Mouse (Mus musculus) liver, postnatal 0 days (tissue): ENCODE results near the gene Tbc1d10c. TPM values are rescaled to one million over a fixed set of nuclear protein-coding genes. Genes with fewer than 3 reads are reported as not detected.
A peak's percentile ranks its signal among the peaks of the same experiment; 100 is the strongest.

ENCODE experiments used
- ATAC-seq: fragments of 200-750 bp; cut with Nextera tagmentation; 2 replicates; pipeline ENCODE4 v1.8.0; 2017; ENCODE audit warnings: mild to moderate bottlenecking, moderate library complexity
- DNase-seq: peaks from one replicate; pipeline ENCODE4 v3.0.0-alpha.2; 2016
- H3K27ac ChIP-seq: fragments of 300-500 bp; sonication (generic); 2 replicates; pipeline ENCODE4 v1.5.1; 2014; ENCODE audit warnings: antibody characterized with exemption, moderate library complexity, mild to moderate bottlenecking, low read depth
- H3K27me3 ChIP-seq: fragments of 300-500 bp; sonication (generic); 2 replicates; pipeline ENCODE4 v1.6.1; 2014; ENCODE audit warnings: low read length, control low read depth, mixed read lengths; ENCODE audit not compliant: insufficient read depth
- H3K36me3 ChIP-seq: fragments of 300-500 bp; sonication (generic); replicated peaks from 2 replicates; pipeline ENCODE4 v1.6.1; 2014; ENCODE audit warnings: mild to moderate bottlenecking, control low read depth, low read length, moderate library complexity, mixed read lengths; ENCODE audit not compliant: insufficient read depth
- H3K4me1 ChIP-seq: fragments of 300-500 bp; sonication (generic); 2 replicates; pipeline ENCODE4 v1.6.1; 2014; ENCODE audit warnings: antibody characterized with exemption, mild to moderate bottlenecking, control low read depth; ENCODE audit not compliant: insufficient read depth
- H3K4me2 ChIP-seq: fragments of 300-500 bp; sonication (generic); 2 replicates; pipeline ENCODE4 v1.6.1; 2014; ENCODE audit warnings: low read depth, mild to moderate bottlenecking, low read length, moderate library complexity, mixed read lengths
- H3K4me3 ChIP-seq: fragments of 300-500 bp; sonication (generic); 2 replicates; pipeline ENCODE4 v1.5.1; 2014; ENCODE audit warnings: low read depth, low read length
- H3K9ac ChIP-seq: fragments of 300-500 bp; sonication (generic); replicated peaks from 2 replicates; pipeline ENCODE4 v1.6.1; 2014; ENCODE audit warnings: mild to moderate bottlenecking, moderate library complexity
- H3K9me3 ChIP-seq: fragments of 300-500 bp; sonication (generic); 2 replicates; pipeline ENCODE4 v1.6.1; 2016; ENCODE audit warnings: mild to moderate bottlenecking, control low read depth, low read length, mixed read lengths
- CTCF ChIP-seq: sonication (generic); IDR thresholded peaks from 2 replicates; pipeline ENCODE4 v1.5.1; 2016; ENCODE audit warnings: antibody characterized with exemption, low read depth
- EP300 ChIP-seq: IDR thresholded peaks from 2 replicates; pipeline ENCODE4 v1.6.1; 2016; ENCODE audit warnings: antibody characterized with exemption, low read depth, mild to moderate bottlenecking
- WGBS: fragments of 180-500 bp; shearing (Covaris S2); extraction: QIAGEN DNeasy Blood & Tissue Kit; methylation state at CpG from one replicate; pipeline ENCODE4 v1.1.7; 2014; ENCODE audit not compliant: insufficient replicate concordance; 5-methylcytosine and 5-hydroxymethylcytosine counted together
- polyA plus RNA-seq: library from polyadenylated mRNA; unstranded; fragments of >200 nt; fragmentation: Nextera tagmentation; extraction: Ambion mirVana; gene quantifications from 2 replicates; pipeline ENCODE4 v1.2.1, GENCODE M21; 2015

The Tbc1d10c gene
- polyA plus RNA-seq, 1 experiment from 2014 or later: 9.9 TPM

DNA sequence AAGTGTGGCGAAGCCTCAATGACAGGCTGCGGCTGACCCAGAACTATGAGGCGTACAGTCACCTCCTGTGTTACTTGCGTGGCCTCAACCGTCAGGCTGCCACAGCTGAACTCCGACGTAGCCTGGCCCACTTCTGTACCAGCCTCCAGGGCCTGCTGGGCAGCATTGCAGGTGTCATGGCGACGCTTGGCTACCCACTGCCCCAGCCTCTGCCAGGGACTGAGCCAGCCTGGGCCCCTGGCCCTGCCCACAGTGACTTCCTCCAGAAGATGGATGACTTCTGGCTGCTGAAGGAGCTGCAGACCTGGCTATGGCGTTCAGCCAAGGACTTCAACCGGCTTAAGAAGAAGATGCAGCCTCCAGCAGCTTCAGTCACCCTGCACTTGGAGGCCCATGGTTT lies 31.1 kb upstream of the Tbc1d10c start:
- Histone ChIP-seq H3K4me2 (no peak overlapping the region), H3K4me3 (no peak overlapping the region), H3K27me3 (peaks cover 3% of the 10 kb centered on the region; the same call in 1 of the 2 replicates), H3K9ac (no peak overlapping the region), H3K36me3 (no peaks in the 10 kb centered on the region; the same call in 1 of the 2 replicates), H3K4me1 (peaks cover 35% of the 10 kb centered on the region), H3K27ac (peak overlapping the region; percentile 80), H3K9me3 (no peaks in the 10 kb centered on the region)
- 42% methylated on average over 11 of the region's 11 CpGs for WGBS
- TF ChIP-seq EP300: no peak
- TF ChIP-seq CTCF: no peak
- ATAC-seq (peak; percentile 56), DNase-seq (no peak)

DNA sequence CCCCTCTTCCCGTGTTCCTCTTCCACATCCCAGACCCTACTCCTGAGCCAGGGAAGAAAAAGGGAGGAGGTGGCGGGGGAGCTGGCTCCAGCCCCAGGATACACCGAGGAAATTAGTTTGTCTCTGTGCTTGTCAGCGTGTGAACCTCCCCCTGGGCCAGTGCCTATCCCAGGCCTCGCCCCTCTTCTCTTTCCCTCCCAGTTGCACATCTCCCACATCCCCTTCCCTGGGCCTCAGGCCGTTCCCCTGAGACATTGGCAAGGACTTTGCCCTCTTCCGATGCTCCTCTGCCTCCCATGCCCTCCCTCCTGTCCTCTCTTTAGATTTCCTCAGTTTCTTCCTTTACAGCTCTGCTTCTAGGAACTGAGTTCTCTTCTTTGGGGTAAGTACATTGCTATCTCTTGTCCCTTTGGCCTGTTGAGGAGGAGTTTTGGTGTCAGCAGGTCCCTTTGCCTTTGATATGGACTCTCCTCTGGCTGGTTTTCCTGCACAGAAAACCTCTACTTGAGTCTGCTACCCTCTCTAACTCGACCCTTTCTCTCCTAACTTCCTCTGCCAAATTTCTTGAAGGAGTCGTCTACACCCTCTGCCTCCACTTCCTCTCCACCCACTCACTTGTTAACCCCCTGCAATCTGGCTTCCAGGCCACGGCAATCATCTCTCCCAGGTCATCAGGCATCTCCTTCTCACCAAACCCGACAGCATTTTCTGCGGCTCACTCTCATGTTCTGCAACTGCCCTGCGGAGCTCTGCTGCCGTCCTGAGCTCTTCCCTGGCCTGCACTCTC lies 30.1 kb upstream of the Tbc1d10c start:
- Histone ChIP-seq H3K27me3 (peaks cover 13% of the 10 kb centered on the region), H3K27ac (peak overlapping the region; percentile 80), H3K9ac (no peak overlapping the region; the same call in 1 of the 2 replicates), H3K4me3 (no peak overlapping the region), H3K4me2 (peak overlapping the region; percentile 20), H3K4me1 (peaks cover 45% of the 10 kb centered on the region), H3K9me3 (no peaks in the 10 kb centered on the region), H3K36me3 (no peaks in the 10 kb centered on the region; the same call in 1 of the 2 replicates)
- TF ChIP-seq CTCF (no peak), EP300 (no peak)
- DNase-seq (no peak), ATAC-seq (no peak)
- 30% methylated on average over 14 of the region's 14 CpGs for WGBS

DNA sequence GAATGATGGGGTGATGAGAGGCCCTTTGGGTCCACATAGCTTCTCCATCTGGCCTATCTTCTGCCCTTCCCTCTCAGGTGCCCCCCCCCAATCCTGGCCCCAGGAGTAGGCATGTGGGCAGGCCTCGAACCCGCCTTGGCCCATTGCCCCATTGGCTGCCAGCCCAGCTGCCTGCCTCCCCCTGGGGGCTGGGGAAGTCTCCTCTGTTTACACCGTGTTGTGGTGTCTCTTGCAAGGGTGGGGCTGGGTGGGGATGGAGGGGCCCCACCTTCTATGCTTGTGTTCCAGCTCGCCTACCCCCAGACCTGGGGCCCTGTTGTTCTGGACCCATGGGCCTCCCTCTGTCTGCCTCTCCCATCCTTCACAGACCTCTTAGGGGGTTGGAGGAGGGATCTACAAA lies 29.3 kb upstream of the Tbc1d10c start:
- H3K27me3 ChIP-seq: peaks cover 20% of the 10 kb centered on the region
- no peak overlapping the region for H3K4me3 ChIP-seq
- peak overlapping the region; percentile 20; the same call in 1 of the 2 replicates for H3K4me2 ChIP-seq
- no peak for DNase-seq
- TF ChIP-seq CTCF: no peak
- no peak for TF ChIP-seq EP300
- WGBS: 53% methylated on average over 4 of the region's 4 CpGs
- no peaks in the 10 kb centered on the region; the same call in 1 of the 2 replicates for H3K36me3 ChIP-seq
- peaks cover 49% of the 10 kb centered on the region for H3K4me1 ChIP-seq
- no peak overlapping the region for H3K9ac ChIP-seq
- H3K9me3 ChIP-seq: no peaks in the 10 kb centered on the region
- no peak for ATAC-seq
- peak overlapping the region; percentile 80; the same call in 1 of the 2 replicates for H3K27ac ChIP-seq

DNA sequence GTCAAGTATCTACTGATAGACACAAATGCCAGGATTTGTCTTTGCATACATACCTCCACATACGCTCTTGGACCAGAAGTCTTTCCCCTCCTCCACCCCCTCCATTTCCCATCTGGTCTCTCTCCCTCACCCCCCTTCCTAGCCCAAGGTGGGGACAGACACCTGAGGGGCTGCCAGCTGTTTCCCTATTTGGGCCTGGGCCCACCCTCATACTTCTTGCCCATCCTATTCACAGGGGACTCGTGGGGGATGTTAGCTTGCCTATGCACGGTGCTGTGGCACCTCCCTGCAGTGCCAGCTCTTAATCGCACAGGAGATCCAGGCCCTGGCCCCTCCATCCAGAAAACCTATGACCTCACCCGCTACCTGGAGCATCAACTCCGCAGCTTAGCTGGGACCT lies 28.9 kb upstream of the Tbc1d10c start:
- no peak overlapping the region for H3K27ac ChIP-seq
- no peak overlapping the region for H3K9ac ChIP-seq
- peaks cover 25% of the 10 kb centered on the region for H3K27me3 ChIP-seq
- peaks cover 54% of the 10 kb centered on the region for H3K4me1 ChIP-seq
- no peaks in the 10 kb centered on the region for H3K9me3 ChIP-seq
- 69% methylated on average over 6 of the region's 6 CpGs for WGBS
- no peaks in the 10 kb centered on the region; the same call in 1 of the 2 replicates for H3K36me3 ChIP-seq
- ATAC-seq (no peak), DNase-seq (no peak)
- no peak overlapping the region for H3K4me3 ChIP-seq
- H3K4me2 ChIP-seq: no peak overlapping the region
- TF ChIP-seq EP300: no peak
- no peak for TF ChIP-seq CTCF

DNA sequence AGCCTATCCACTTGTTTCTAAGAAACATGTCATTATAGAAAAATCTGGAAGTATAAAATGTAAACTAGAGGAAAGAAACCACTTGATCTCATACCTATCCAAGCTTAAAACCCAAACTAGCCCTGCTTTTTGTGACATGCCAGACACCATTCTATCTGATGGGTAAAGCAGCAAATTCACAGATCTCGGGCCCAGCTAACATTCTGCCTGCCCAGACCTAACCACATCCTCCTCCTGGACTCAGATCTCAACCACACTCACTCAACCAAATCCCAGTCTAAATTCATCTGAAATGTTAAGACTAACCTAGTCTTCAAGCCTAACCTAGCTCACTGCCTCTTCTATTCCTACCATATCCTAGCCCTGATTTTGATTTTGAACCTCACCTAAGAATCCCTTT lies 27.7 kb upstream of the Tbc1d10c start:
- Histone ChIP-seq H3K4me2 (no peak overlapping the region), H3K36me3 (no peaks in the 10 kb centered on the region; the same call in 1 of the 2 replicates), H3K27me3 (peaks cover 37% of the 10 kb centered on the region), H3K4me3 (no peak overlapping the region), H3K27ac (0 out of 2 replicates have a peak overlapping the region, but pooled peaks have one; percentile 44), H3K4me1 (peaks cover 62% of the 10 kb centered on the region), H3K9ac (no peak overlapping the region), H3K9me3 (no peaks in the 10 kb centered on the region)
- TF ChIP-seq EP300 (no peak), CTCF (no peak)
- DNase-seq (no peak), ATAC-seq (no peak)
- WGBS: 44% methylated on average over 1 of the region's 1 CpGs

DNA sequence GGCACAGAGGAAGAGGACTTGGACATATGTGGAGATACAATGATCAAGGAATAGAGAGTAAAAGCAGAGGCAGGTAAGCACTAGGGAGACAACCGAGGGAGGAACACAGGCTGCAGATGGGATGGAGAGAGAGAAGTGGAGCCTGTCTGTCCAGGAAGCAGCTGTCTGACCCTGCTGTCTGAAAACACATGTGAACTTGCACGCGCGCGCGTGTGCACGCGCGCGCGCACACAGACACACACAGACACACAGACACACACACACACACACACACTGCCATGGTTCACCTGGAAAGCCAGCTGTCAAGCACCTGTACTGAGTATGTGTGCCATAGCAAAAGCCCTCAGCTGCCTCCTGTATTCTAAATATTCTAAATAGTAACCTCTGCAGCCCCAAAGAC lies 27.2 kb upstream of the Tbc1d10c start:
- H3K4me3 ChIP-seq: no peak overlapping the region
- DNase-seq (no peak), ATAC-seq (no peak)
- no peak for TF ChIP-seq EP300
- TF ChIP-seq CTCF: no peak
- H3K9ac ChIP-seq: no peak overlapping the region
- H3K36me3 ChIP-seq: no peaks in the 10 kb centered on the region; the same call in 1 of the 2 replicates
- H3K27me3 ChIP-seq: peaks cover 40% of the 10 kb centered on the region
- H3K27ac ChIP-seq: peak overlapping the region; percentile 44; the same call in 1 of the 2 replicates
- peaks cover 64% of the 10 kb centered on the region for H3K4me1 ChIP-seq
- 0 out of 2 replicates have a peak overlapping the region, but pooled peaks have one; percentile 4 for H3K4me2 ChIP-seq
- H3K9me3 ChIP-seq: no peaks in the 10 kb centered on the region
- 71% methylated on average over 11 of the region's 11 CpGs for WGBS
